Mouse (Mus musculus): ENCODE measurements around the gene Dnajb5.
"Not testable (repeated sequence)": the region's sequence is repeated elsewhere in the genome, so short reads cannot be mapped to it uniquely, and the experiment has no call there.

Gene Dnajb5

GRCm38 (mm10) chr4:42973868-42974267, 24.3 kb downstream of the Dnajb5 start:
- DNase-seq: no peak

- DNase-seq: no peak
Measured at GRCm38 (mm10) chr4:42978062-42978461, 28.4 kb downstream of the Dnajb5 start.

- DNase-seq: not testable (repeated sequence)
Measured at GRCm38 (mm10) chr4:42980467-42980866, 30.9 kb downstream of the Dnajb5 start.

GRCm38 (mm10) chr4:42988296-42988695, 38.7 kb downstream of the Dnajb5 start:
- no peak for DNase-seq

GRCm38 (mm10) chr4:42998022-42998421, 48.4 kb downstream of the Dnajb5 start:
- DNase-seq: no peak

- DNase-seq: peak; percentile 81
Measured at GRCm38 (mm10) chr4:42999451-43000140, 50.0 kb downstream of the Dnajb5 start.

- peak; percentile 99 for DNase-seq
Measured at GRCm38 (mm10) chr4:43000141-43000986, 50.8 kb downstream of the Dnajb5 start, which contains the start of gene Vcp. Gene Vcp (minus strand): TSS chr4:43000507.

GRCm38 (mm10) chr4:43001272-43001671, 51.7 kb downstream of the Dnajb5 start:
- no peak for DNase-seq

GRCm38 (mm10) chr4:43002756-43003439, 53.3 kb downstream of the Dnajb5 start:
- DNase-seq: no peak

- DNase-seq: no peak
Measured at GRCm38 (mm10) chr4:43004951-43005350, 55.3 kb downstream of the Dnajb5 start.

- no peak for DNase-seq
Measured at GRCm38 (mm10) chr4:43005765-43006164, 56.2 kb downstream of the Dnajb5 start.
